Mouse (Mus musculus) layer of hippocampus, postnatal 14 days (tissue): Measurements from ENCODE around the gene Lrrc4. TPM values are rescaled to one million over a fixed set of nuclear protein-coding genes. Genes with fewer than 3 reads are reported as not detected.

Source experiments
- DNase-seq, 2 experiments: peaks; one replicate each; pipeline ENCODE4 v3.0.0; 2021 to 2022; ENCODE audit warnings: low spot score in 2 of 2, mixed read lengths in 1 of 2
- total RNA-seq, 2 experiments: library from RNA; stranded (reverse); gene quantifications; 2 replicates each; pipeline ENCODE4 v1.2.3; 2021

Gene Lrrc4
- total RNA-seq, 2 experiments from 2014 or later = 67.6 to 70.8 TPM

DNA sequence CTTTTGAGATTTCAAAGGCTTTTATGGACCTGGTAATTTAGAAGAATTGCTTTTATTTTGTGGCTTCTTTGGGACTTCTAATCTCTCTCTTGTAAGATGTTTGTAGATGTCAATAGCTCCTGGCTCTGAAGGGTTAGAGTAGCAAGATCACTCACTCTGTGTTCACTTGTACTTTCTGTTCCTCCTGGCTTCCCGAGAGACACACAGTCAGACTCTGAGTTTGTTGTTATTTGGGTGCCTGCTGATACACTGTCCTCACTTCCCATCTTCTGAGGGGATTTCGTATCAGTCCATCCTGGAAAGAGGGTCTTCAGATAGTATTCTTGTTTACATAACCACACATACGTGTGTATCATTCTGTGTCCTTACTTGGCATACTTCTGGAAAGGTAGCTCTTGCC lies 208.6 kb downstream of the Lrrc4 start:
- DNase-seq = no peak

- no peak for DNase-seq
These were observed 209.0 kb downstream of the Lrrc4 start for GRCm38 (mm10) chr6:28622522-28622921.

GRCm38 (mm10) chr6:28621961-28622360 lies 209.6 kb downstream of the Lrrc4 start:
- no peak for DNase-seq

DNA sequence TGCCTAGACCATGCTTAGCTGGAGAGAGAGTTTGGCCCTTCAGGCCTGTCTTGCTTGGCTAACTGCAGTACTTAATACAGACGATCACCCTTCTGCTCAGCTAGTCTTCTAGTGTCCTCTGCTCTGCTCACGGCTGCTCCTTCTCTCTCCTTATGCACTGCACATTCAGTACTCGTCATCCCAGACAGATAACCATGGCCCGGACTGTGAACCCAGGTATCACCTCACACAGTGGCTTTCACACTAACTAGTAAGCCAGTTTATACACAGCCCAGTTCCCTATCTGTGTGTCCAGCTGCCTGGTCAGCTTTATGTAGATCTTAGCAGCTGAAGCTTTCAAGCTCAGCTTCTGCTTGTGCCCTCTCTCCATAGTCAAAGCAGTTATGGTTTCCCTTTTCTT lies 210.1 kb downstream of the Lrrc4 start:
- no peak for DNase-seq

- peak in 1 of 2 experiments; percentile 55 for DNase-seq
These were observed 212.8 kb downstream of the Lrrc4 start for GRCm38 (mm10) chr6:28618751-28619153.

DNA sequence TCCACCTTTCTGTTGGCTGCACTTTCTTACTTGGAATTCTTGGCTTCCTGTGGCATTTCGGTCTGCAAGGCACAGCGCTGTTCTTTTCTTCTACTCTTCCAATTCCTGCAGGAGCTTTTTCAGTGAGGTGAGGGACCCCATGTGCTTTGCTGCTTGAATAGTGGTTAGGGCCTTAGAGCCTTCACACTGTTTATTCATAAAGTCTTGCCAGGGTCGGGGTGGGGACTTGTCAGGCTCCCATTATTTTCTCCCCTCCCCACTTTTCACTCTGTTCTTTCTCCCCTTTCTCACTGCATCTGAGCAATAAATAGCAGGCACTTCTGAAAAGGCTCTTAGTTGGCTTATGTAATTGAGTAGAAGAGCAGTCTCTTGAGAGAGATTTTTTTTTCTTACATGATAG lies 213.2 kb downstream of the Lrrc4 start:
- DNase-seq = no peak

DNA sequence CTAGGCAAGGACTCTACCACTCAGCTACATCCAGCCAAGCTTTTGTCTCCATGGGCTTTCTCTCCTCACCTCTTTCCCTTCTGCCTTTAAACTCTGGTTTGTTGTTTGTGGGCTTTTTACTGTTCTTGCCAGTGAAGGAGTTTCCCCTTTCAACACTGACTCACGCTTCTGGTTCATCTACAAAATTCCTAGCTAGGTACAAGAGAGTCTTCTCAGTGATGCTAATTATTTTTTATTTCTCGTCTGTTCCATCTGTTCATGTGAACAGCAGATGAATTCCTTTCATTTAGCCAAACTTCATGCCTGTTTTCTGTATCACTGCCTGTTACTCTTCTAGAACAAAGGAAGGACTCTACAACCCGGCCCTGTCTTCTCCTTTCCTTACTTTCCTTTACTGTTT lies 215.6 kb downstream of the Lrrc4 start:
- peak; percentile 45 to 66 for DNase-seq

DNA sequence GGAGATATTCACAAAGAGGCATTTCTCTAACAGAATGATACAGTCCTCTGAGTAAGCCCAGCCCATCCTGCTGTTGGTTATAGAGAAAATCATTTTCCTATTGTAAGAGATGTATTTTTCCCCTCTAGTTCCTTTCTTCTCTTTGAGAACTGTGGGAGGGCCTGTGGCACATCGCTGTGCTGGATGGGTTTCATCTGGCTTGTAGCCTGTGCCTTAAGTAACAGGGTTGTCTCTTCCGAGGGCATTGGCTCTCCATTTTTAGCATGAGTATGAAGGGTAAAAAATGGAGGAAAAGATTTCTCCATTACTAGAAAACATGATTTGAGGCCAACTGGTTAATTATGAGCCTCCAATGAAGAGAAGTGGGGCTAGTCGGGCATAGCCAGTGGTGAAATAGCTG lies 216.1 kb downstream of the Lrrc4 start:
- peak in 1 of 2 experiments; percentile 27 for DNase-seq

- no peak for DNase-seq
These were observed 216.7 kb downstream of the Lrrc4 start for GRCm38 (mm10) chr6:28614856-28615255.

GRCm38 (mm10) chr6:28613441-28613840 lies 218.1 kb downstream of the Lrrc4 start:
- DNase-seq = no peak

Other genes starting within 250 kb of the Lrrc4 start
- gene Lep, start 228.5 kb upstream of the Lrrc4 start, total RNA-seq = not detected